Mouse (Mus musculus) common myeloid progenitor, adult 5-6 weeks (primary cell): Measurements from ENCODE around the gene 2310057M21Rik. TPM values are rescaled to one million over a fixed set of nuclear protein-coding genes. Genes with fewer than 3 reads are reported as not detected.
A peak's percentile ranks its signal among the peaks of the same experiment; 100 is the strongest.
"Not testable (repeated sequence)": the region's sequence is repeated elsewhere in the genome, so short reads cannot be mapped to it uniquely, and the experiment has no call there.

ENCODE experiments used
- ATAC-seq: replicated peaks from 2 replicates; pipeline ENCODE4 v1.8.0; 2016; ENCODE audit warnings: low read depth, mild to moderate bottlenecking, moderate TSS enrichment, inconsistent platforms; ENCODE audit not compliant: poor library complexity, severe bottlenecking
- total RNA-seq: library from RNA; stranded (forward); fragments of 200-1000, 187-1606 nt; gene quantifications from 2 replicates; pipeline ENCODE4 v1.2.3, GENCODE M21; 2017

Gene 2310057M21Rik
- 7.0 and 11.1 TPM in 2 replicates for total RNA-seq

DNA sequence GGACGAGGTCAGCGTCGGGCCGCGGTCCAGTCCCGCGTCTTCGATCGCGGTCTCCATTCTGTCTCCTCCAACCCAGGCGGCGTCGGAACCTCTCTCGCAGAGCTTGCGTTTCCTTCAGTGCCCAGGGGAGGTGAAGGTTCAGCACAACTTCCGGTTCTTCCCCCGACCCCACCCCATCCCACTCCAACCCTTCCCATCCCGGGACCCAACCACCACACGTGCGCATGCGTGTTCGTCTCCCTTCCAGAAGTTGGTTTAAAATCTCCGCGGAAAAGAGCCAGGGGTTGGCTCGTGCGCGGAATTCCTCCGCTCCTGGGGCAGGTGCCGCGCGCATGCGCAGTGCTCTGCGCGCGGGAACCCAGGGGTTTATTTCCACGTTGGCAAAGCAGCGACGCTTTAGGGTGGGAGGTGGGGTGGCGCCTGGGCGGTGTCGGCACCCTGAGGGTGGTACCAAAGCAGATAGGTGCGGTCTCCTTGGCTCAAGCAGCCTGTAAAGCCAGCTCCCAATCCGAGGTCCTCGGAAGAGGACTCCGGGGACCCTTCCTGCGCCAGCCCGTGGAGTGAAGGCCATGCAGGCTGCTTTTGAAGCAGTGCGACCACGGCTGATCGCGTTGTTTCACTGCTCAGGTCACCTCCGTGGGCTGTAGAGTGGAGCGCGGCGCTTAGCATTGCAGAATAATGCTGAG lies at the start of gene 2310057M21Rik:
Gene 2310057M21Rik, minus strand, starts transcription at position 145 of the 686 bp plus-strand sequence.
- peak; percentile 95 for ATAC-seq

DNA sequence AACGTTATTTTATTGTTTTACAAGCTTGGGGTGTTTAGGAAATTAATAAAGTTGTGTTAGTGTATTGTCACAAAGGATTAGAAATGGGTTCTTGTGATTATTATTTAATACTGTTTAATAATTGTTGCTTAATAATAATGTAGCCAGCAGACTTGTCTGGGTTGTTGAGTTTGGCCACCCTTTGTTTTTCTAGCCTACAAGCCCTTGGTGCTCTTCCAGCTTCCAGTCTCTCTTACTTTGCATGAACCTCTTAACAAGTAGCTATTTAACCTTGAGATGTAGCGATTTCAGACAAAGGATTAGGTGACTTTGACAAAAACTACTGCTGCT lies 49.3 kb upstream of the 2310057M21Rik start:
- ATAC-seq, result no peak

DNA sequence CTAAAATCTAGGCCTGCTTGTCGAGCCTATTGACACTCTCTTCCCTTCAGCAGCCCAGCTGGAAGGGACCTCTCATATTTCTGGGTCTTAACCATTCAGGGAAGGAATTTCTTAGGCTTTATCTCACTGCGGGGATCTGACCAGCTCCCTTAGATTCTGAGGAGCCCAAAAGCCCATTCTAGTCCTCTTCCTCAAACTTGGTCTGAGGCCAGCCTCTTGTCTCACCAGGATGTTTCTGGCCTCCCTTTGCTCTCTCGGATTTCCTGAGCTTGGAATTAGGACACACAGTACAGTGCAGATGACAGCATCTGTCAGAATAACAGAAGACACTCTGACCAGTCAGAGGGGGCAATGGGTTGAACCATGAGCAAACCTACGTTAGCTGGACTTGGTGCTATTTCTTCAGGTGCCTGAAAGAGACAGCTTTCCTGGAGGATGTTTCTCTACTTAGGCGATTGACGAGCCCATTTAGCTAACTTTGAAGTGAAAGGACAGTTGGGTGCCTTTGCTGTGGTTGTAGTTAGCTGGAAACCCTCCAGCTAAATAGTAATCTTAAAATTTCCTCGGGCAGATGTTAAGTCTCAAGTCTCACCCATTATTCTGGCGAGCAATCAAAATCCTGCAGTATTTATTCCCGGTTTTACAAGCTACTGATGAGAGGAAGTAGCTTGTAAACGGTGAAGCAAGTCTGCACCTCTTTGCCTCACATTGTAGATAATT lies 48.8 kb upstream of the 2310057M21Rik start:
- ATAC-seq, result no peak

DNA sequence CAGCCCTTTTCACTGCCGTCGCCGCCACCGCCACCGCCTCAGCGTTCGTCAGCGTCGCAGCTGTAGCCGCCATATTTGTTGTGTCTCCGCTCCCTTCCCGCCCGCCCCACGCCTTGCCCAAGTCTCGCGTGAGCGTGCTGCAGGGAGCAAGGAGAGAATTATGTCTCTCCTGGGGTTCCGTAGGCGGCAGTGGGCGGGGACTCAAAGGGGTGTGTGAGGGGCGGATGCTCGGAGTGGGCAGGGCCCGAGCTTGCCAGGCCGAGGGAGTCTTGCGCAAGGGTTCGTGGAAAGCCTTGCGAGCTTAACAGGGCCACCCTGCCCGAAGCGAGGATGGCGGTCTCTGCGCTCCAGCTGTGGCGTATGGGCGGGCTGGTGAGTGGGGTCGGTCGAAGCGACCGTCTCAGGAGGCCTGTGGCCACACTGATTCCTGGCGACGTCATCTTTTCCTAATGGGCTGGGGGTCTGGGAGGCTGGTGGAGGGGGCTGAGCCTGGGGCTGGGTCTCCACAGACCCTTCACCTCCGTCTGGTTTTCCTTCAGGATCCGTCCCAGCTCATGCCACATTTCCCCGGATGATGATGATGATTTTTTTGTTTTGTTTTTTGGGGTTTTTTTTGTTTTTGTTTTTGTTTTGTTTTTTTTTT lies 48.0 kb upstream of the 2310057M21Rik start, which contains the start of the genes Ikzf5 and Acadsb:
Gene Ikzf5, minus strand, starts transcription at position 106 of the 643 bp plus-strand sequence.
Gene Acadsb, plus strand, starts transcription at position 186 of the 643 bp plus-strand sequence.
- ATAC-seq, result peak; percentile 99

DNA sequence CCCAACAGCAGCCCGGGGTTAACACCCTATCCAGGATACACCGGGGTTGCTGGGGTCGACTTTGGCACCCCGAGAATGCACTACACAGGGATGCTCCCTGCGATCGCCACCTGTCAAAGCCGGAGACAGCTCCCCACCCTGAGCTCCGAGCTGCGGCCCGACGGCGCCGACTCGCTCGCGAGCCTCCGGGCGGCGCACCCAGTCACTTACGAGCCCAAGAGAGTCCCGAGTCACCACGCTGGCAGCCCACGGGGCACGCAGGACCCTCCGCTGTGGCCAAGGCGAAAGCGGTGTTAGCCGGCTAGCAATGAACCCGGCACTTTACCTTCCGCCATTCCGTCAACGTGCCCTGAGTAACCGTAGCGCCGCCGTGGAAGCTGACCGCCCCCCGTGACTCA lies 47.4 kb upstream of the 2310057M21Rik start:
- peak; percentile 16 for ATAC-seq

DNA sequence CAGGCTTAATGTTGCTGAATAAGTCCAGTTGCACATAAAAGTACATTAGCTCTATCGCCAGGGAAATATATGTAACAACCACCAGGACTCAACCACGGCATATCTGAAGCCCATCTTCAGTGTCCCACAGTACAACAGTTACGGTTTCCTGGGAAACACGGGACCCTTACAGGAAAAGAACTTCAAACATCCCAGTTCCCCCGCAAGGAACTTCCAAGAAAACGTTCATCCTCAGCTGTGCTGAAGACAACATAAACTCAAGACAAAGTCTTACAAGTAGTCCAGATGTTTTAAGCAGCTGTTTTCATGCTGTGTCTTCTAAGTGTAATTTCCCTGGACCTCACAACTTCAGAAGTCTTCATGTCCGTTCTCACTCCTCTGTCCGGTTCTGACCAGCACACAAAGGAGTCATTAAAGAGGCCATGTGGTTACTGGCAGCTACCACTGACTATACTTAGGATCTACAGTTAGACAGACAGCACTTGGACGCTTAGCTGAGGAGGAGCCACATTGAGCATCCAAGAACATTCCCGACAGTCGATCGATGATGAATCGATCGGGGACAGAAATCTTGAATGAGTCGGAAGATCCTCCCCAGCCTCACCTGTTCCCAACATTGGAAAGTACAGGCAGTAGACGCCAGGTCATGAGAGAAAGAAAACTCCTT lies 46.9 kb upstream of the 2310057M21Rik start:
- peak; percentile 10; the same call in 1 of the 2 replicates for ATAC-seq

DNA sequence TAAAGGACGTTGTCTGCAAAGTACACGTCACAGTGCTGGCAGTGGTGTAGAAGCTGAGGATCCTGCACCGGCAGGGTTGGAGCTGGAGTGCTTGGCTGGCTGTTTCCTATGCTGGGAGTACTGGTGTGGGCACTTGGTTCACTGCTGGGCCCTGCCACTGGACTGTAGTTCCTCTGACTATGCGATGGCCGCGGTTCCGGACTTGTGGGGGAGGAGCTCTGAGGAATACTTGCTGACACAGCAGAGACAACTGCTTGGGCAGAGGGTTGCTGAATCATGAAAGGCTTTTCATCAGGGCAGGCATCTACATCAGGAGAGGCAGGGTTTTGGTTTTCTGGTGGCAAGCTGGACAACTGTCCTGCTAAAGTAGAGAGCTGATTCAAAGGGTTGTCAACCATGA lies 29.2 kb upstream of the 2310057M21Rik start:
- not testable (repeated sequence) for ATAC-seq

DNA sequence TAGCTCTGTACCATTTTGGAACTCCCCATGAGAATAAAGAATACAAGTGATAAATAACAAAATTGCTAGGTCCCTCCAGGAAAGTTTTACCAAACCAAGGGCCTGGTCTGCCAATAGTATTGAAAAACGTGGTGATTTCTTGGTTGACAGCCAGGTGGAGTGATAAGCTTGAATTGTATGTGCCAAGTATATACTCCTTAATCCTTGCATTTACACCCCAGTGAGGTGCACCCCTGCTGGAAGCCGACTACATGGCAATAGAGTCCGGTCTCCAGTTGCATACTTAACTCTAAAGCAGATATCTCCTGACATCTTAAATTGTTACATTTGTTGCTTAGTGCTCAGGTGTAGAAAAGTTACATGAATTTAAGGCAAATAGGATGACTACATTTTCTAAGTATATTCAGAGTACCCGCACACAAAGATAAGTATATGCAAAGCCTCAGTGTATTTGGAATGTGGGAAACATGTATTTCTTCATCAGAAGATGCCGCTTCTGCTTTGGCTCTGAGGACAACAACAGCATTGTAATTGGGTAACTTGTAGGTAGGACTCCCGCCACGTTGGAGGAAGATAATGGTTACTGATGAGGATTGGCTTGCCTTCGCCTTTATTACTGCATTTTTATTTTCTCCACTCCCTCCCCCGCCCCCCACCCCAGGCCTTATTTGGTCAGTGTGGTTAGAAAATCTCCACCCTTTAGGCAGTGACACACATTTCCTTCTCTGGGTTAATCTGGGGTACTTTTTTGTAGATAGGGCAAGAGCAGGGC lies 9.5 kb upstream of the 2310057M21Rik start:
- peak; percentile 36 for ATAC-seq

DNA sequence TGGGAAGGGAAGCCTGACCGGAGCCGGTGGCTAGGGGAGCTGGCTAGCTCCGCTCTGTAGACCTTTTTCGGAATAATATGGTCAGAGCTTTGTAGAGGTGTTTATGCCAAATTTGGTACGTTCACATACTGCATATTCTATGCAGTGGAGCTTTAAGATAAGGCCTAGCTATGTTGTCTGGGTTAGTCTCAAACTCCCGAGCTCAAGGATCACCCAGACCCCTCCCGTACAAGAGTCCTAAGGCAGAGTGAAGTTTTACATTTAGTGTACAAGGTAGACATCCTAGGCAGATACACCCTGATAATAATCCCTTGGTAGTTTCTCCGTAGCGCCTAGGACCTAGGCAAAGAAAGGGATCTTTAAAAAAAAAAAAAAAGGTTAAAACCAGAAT lies 8.9 kb upstream of the 2310057M21Rik start:
- ATAC-seq, result no peak

DNA sequence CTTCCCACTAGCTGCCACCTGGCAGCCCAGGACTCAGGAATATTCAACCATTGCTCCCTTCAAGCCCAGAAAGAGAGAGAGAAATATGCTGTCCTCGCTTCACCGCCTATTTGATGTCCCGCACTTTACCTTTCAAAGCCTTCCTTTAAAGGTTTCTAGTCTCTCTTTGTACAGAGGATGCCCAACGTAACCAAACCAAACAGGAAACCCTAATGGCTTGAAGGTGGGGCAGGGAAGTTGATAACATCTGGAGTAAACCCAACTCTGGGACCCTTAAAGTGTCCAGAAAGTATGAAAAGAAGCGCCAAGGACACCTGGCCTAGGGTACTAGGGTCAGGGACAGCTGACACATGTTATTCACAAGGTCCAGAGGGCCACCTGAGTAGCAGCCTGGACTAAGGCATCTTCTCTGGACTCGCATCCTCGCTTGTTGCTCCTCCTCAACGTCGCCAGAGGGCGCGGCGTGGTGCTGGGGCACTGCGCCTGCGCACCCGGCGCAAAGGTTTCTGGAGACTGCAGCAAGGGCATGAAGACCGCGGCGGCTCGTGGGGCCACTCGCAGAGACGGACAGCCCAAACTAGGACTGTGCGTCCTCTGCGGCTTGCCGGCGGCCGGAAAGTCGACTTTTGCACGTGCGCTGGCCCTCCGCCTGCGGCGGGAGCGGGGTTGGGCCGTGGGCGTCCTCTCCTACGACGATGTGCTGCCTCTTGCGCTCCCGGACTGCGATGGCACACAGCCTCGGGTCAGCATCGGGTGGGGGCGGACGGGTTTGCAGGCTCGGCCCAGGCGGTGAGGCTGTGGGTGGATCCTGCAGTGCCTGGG lies 8.3 kb upstream of the 2310057M21Rik start, which contains the start of gene Pstk:
Gene Pstk, plus strand, starts transcription at position 494 of the 822 bp plus-strand sequence.
- ATAC-seq, result peak; percentile 94

DNA sequence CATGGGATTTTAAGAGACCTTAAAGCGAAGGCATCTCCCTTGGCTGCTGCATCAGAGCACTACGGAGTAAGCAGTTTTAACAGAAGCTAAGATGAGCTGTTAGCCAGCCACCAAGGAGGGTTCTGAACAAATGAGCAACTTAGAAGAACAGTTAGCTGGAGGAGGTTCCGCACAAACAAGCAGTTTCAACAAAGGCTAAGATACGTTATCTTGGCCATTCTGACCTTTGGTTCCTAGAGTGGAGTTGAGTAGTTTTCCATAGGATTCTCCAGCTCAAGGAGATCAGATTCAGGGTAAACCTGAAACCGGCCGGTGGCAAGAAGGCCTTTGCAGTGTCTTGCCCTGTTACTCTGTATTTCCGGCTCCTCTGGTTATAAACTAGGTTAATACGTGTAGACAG lies 1.6 kb upstream of the 2310057M21Rik start:
- no peak for ATAC-seq

DNA sequence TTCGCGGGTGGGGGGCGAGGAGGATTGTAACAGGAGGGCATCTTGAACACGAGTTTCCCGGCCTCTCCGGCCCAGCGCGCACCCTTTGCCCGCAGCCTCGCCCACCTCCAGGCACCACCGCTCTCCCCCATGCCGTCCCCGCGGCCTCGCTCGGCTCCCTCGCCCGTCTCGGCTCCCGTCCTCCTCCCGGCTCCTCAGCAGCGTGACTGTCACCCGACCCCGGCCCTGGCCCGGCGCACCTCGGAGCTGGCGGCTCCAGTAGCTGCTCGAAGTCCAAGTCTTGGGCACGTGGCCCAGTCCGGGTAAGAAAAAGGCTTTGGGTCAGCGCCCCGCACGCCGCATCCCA lies 317 bp downstream of the 2310057M21Rik start:
- peak; percentile 44 for ATAC-seq

DNA sequence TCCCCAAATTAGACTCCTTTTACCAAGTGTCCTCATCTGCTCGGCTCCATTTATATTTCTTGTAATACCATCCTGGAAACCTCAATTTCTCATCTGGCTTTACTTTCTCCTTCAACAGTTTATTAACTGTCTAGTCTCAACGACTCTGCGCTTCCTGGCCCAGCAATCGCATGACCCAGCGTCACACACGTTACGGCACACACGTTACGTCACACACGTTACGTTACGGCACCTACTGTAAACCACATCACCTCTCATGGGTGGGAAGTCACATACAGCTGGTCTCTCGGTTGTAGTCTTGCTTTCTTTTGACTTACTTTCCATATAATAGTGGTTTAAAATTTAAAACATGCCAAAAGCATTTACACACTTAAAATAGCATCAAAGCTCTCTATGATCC lies 6.5 kb downstream of the 2310057M21Rik start:
- ATAC-seq, result no peak

DNA sequence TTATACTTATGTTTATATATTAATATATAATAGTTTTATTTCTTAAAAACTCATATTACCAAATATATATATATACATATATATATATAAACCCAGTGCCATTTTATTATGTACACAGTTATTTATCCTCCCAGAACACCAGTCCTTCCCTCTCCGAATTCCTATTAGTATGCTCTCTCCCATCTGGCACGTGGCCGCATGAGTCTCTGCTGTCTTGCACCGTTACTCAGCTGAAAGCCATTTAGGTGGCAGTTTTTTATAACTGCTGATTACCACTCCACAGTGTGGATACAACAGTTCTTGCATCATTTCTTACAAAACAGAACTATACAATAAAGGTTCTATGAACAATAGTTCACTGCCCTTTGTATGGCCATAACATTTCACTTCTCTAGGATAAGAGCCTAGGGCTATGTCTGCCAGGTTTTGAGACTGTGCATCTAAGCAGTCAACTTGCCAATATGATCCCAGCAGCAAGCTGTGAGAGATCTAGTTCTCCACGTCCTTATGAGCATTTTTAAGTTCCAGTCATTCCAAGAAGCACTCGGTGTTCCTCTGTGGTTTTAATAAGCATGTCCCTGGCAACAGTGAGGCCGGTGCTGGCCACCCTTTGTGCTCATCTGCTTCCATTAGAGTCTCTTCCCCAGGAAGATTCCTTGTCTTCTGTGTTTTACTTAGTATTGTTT lies 16.6 kb downstream of the 2310057M21Rik start:
- no peak for ATAC-seq

DNA sequence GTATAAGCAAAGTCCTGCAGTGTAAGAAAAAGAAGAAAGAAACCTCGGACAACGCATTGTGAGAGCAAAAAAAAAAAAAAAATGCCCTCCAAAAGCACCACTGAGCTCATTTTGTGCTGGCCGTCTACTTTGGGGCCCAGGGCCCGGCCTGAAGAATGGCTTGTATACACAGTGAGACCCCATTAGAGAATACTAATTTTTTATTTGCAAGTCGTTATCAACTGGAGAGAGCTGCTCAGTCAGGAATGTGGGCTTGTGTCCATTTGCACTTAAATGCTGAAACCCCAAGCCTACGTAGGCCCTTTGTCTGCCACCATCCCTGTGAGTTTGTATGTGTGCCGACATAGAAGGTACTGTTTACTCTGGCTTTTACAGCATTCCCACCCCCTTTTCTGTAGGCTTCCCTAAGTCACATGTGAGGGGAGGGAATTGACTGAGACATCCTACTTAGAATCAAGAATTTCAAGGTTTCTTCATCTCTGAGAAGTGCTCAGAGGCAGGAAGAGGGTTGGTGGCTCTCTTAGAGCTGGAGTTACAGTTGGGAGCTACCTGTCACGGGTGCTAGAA lies 25.0 kb downstream of the 2310057M21Rik start:
- ATAC-seq, result no peak

DNA sequence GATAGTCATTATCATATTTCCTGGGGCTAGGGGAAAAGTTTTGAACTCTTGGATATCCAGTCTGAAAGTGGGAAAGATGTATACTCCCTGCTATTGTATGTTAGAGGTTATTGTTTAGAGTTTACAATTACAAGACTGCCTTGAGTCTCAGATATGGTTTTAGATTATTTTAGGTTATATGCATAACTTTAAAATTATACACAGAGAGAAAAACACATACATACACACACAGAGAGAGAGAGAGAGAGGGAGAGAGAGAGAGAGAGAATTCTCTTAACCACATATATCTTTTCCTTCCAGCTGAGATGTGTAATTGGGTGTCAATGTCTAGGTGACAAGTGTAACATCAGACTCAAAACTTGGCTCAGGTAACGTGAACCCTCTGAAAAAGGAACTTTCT lies 29.0 kb downstream of the 2310057M21Rik start, which contains the start of gene Fam24a:
Gene Fam24a, plus strand, starts transcription at position 301 of the 400 bp plus-strand sequence.
- ATAC-seq, result no peak

DNA sequence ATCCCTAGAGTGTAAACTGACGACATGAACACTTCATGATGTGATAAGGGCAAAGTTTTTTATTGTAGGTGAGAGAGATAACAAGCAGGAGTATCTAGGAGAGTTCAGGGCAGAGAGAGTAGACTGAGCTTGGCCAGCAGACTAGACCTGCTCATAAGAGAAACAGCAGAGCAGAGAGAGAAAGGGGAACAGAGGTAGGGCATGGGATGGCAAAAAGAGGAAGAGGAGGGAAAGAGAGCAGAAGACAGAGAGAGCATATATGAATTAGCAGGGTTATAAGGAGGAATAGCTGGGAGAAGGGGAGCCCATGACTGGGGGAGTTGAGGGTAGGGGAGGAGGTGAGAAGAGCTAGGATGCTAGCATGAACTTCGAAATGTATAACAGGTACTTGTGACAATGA lies 30.9 kb downstream of the 2310057M21Rik start:
- ATAC-seq, result no peak

DNA sequence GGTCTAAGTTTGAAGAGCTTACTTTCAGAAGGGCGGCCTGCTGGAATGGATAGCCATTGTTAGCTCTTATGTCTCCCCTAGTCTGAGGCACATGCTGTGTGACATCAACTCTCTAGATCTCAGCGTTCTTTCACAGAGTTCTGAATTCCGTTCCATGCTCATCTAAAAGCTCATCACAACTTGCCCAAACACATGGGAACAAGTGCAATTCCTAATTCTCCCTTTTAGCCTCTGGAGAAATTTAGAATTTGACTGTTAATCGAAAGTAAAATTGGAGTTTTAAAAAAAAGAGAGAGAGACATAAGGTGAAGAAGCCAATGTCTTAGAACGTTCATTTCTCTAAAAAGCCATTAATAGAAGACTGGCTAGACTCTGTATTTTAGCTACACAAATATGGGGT lies 33.1 kb downstream of the 2310057M21Rik start, which contains the start of gene Fam24b:
Gene Fam24b, minus strand, starts transcription at position 101 of the 400 bp plus-strand sequence.
- ATAC-seq, result no peak
